Mouse (Mus musculus): ENCODE measurements at regions not wholly inside any gene's neighbourhood (a gene's known extent, or its start where the extent isn't known, plus 50 kb on each side); places are given as distances from the start of the nearest gene placed in this dataset.
"Not testable (repeated sequence)": the region's sequence is repeated elsewhere in the genome, so short reads cannot be mapped to it uniquely, and the experiment has no call there.

DNA sequence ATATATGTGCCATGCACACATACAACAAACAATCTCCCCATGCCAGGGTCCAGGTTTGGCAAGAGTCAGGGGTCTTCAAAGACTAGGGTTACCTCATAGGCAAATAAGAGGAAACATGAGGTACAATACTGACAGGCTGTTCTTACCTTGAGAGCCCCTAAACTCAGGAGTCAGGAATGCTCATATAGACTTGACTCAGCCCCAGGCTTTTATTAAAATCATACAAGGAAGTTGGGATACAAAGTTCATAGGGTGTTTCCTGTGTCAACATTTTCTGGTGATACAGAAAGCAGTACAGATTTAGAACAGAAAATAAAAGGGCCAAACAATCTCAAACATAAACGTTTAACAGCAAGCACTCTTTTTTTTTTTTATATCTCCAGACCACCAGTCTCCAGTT is 2102.4 kb upstream of the Aga start:
- DNase-seq (ENCODE audit: low spot score in 2 of 2), result no peak

GRCm38 (mm10) chr8:51428443-51428842 is 2083.1 kb upstream of the Aga start:
- no peak for DNase-seq (ENCODE audit: low spot score in 2 of 2)

GRCm38 (mm10) chr8:51428851-51429250 is 2082.7 kb upstream of the Aga start:
- no peak for DNase-seq (ENCODE audit: low spot score in 2 of 2)

DNA sequence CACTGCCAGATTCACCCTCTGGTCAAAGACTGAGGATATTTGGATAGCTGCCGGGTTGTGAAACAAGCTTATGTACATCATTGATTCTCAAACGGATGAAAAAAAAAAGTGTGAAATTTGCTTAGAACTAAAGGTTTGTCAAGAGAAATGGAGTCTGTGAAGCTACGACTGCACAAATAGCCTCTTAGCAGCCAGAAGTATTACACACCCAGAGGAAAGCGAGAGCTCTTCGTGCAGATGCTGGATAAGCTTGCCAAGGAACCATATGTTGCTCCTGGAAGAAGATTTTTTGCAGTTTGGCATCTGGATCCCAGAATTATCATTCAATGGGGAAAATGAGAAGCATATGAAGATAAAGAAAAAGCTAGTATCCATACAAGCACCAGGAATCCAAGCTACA is 2063.9 kb upstream of the Aga start:
- DNase-seq (ENCODE audit: low spot score in 2 of 2), result peak in 1 of 2 experiments; percentile 8

DNA sequence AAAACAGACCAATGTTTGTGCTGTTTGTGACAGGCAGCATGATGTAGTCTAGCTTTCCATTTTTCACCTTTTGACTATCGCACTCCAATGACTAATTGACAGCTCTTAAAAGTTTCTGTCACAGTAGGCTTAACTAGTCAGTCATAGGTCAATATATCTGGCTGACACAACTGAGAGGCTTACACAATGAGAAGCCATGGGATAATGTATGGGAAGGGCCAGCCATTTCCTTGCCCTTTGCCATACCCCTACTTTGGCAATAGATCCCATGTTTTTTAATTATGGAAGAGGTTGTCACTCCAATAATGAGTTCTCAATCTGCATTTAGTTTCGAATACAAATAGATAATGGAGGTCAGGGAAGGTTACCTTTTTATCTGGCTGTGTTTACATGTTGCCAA is 2062.9 kb upstream of the Aga start:
- no peak for DNase-seq (ENCODE audit: low spot score in 2 of 2)

DNA sequence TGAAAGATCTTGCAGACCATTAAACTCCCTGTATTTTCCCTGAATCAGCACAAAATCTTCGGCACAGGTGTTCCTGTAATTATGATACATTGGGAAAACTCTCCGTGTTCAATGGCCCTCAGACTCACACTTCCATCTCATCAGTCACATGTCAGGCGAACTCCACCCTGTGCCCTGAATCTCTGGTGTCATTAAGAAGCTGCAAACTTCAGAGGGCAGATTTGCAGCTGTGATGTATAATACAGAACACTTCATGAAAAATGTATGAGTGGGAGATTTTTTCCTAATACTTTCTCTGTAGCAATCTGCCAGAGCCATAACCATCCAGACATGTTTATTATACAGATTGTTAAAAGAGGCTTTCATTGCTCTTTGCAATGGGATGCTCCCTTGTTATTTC is 2032.1 kb upstream of the Aga start:
- no peak for DNase-seq (ENCODE audit: low spot score in 2 of 2)

DNA sequence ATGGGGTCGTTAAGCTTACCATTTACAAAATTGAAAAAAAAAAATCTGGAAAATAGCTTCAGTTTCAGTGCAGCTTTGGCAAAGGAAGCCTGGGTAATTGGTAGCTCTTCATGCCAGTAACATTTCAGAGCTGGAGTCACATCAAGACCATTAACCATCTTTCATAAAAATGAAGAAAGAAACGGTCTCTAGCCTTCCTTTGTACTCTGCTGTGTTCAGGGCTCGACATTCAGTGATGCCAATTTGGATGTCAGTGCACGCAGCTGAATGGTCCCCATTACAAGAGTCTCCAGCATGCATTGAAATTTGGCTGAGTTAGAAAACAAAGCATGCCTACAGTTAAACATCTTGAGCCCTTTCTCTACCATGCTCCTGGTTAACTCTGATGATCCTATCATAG is 2009.0 kb upstream of the Aga start:
- peak in 1 of 2 experiments; percentile 62 for DNase-seq (ENCODE audit: low spot score in 2 of 2)

GRCm38 (mm10) chr8:51523163-51523562 is 1988.4 kb upstream of the Aga start:
- no peak for DNase-seq (ENCODE audit: low spot score in 2 of 2)

DNA sequence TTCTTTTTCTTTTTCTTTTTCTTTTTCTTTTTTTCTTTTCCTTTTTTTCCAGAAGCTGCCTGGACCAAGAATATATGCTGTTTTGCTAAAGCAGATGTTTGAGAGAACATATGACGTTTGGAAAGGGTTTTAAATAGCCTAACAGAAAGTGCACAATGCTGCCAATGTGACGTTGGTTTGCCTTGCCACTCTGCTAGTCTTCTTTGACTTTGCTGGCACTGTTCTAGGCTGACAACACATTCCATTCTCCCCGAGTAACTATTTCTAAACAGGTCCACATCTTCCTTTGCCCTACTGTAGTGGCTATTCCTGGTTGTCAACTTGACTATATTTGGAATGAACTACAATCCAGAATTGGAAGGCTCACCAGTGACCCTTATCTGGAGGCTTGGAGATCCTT is 1958.4 kb upstream of the Aga start:
- not testable (repeated sequence) for DNase-seq (ENCODE audit: low spot score in 2 of 2)
